Mouse (Mus musculus) adrenal gland, postnatal 14 days (tissue): ENCODE data around the gene Dot1l. TPM values are rescaled to one million over a fixed set of nuclear protein-coding genes. Genes with fewer than 3 reads are reported as not detected.

Experiments
- DNase-seq: peaks from one replicate; pipeline ENCODE4 v3.0.0; 2021; ENCODE audit warnings: mixed read lengths
- microRNA-seq, 2 experiments: library from miRNA; unstranded; fragments of <30 nt; microRNA quantifications; one replicate each; pipeline ENCODE4 v1.2.0; 2021
- total RNA-seq: library from RNA; stranded (reverse); gene quantifications from 2 replicates; pipeline ENCODE4 v1.2.3, GENCODE M21; 2021

Gene Dot1l
- total RNA-seq, 1 experiment from 2014 or later = 90.7 TPM

DNA sequence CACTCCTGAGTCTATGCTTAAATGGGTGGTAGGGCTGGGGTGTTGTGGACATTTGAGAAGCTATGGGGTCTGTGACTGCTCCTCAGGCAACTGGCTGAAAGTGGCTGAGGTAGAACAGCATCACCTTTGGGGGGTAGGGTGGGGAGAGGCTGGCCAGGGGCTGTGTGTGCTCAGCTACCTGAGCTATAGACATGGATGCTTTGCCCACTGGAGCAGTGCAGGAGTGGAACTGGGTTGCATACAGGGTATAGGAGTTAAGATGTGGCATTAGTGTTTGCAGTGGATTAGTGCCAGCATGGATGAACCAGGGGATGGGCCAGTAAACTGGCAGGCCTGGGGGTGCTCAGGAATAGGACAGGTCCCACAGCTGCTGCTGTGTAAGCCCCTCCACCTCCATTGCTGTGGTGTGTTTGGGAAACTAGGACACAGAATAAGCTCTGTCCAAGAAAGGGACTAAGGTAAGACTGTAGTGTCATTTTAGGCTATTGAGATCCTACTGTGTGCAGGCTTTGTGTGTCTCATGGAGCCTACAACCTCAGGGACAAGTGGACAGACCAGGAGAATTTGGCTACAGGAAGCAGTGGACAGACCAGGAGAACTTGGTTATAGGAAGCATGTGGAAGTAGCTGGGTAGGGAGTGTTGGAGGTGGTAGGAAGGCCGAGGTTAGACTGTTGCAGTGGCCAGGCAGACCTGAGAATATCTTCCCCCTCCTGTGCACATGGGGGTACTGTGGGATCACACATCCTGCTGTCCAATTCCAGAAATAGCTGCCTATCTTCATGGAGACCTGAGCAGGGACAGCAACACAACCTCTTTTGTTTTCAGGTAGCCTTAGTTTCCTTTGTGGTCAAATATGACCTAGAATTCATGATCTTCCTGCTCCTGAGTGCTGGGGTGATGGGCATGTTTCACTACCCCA, 74.6 kb downstream of the Dot1l start:
- DNase-seq = no peak

DNA sequence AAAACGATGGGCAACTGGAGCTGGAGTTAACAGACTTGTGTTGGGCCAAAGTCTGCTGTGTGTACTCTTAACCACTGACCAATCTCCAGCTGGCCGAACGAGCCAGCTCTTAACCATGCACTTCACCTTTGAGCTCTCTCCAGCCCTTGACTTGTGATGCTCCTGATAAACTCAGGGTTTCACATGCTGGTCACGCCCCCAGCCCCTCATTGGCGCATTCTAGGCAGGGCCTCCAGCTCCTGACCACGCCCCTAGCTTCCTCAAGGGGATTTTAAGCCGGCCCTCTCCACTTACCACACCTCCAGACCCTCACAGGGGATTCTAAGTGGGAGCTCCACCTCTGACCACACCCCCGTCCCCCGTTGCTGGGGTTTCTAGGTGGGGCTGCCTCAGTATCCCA, 76.1 kb downstream of the Dot1l start:
- DNase-seq = peak; percentile 85

DNA sequence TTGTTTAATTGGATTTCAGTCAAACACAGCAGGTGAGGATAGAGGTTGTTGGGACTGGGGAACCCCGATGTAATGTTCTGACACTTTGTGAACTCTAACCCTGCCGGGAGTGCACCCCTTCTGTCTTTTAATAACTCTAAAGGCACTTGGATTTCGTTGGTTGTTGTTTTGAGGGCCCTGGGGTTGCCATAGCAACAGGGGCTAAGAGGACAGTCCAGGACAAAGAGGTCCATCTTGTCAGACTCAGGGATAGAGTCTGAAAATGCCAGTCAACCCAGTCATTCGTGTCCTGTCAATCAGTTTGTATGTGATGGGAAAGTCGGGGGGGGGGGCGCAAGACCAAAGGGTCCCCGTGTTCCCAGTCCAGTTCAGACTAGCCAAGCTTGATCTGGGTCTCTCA, 77.8 kb downstream of the Dot1l start:
- no peak for DNase-seq

DNA sequence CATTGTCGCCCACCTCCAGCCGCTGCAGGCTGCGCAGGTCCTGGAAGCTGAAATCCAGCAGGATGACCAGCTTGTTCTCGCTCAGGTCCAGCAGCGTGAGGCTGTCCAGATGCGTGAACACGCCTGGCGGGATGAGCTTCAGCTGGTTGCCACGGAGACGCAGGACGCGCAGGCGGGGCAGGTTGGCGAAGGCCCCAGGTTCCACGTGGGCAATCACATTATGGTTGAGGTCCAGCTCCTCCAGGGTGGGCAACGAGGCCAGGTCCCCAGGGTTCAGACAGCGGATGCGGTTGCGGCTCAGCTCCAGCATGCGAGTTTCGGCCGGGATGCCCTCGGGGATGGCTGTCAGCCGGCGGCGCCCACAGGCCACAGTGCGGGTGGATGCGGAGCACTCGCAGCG, 80.6 kb downstream of the Dot1l start:
- no peak for DNase-seq

DNA sequence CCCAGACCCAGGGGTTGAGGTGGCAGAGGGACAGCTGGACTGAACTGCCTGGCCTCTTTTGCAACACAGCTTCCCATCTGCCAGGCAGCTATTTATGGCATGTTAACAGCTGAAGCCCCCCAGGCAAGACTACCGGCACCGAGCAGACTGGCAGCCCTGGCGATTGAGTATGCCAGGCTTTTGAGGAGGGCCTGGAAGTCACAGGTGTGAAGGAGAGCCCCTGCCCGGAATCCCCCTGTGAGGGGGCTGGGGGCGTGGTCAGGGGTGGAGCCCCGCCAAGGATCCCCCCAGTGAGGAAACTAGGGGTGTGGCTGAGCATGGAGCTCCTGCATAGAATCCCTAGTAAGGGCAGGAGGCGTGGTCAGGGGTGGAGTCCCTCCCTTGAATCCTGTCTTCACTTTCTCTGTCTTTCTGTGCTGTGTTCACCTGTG, 82.0 kb downstream of the Dot1l start:
- DNase-seq = no peak

DNA sequence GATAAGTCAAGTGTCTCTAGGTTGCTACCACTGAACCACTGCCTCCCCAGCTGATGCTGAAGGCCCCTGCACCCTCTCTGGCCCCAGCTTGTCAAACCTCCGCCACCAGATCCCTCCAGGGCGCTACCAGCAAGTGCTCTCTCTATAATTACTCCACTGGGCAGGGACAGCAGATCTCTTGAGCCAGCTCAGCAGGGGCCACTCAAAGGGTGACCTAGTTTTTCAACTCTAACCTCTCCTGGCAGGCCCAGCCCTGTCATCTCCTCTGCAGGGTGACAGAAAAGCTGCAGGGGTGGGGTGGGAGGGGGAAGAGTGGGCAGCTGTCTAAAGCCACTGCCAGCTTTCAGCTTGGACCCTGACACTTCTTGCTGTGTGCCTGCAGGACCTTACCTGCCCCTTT, 82.8 kb downstream of the Dot1l start:
- DNase-seq = peak; percentile 28

DNA sequence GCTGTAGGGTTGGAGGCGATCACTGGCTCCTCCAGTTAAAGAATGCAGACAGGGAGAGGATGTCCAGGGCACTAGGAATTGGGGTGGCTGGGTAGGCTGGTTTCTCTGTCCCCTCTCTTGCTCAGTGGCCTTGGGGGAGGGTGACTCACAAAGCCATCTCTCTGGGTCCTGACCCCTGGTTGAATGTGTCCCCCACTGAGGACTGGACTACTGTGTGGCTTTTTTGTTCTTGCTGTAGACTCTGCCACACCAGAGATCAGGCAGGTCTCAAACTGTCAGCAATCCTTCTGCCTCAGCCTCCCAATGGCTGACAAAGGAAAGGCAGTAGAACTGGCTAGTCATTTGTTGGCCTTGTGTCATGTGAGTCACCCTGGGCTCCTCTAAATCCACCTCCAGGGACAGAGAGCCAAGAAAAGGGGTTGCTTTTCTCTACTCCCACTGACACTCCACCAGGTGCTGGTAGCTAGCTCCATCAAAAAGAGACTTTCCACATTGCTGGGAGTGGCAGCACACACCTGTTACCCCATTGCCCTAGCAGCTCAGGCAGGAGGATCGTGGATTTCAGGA, 83.4 kb downstream of the Dot1l start:
- DNase-seq = peak; percentile 55

DNA sequence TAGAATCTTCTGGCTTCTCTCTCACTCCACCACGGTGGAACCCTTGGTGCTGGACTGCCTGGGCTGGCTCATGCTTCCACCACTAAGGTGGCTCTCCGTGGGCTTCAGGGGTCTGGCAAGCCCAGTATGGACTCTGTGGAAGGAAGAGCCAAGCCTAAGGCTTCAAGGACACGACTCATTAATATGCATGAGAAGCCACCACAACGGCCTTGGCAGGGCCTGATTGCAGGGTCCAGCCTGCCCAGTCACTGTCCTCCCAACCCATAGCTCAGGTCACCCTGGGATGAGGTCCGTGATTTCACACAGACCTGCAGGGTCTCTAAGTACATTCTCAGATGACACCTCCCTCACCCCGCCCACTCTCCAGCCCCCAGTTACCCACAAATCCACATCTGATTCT, 84.8 kb downstream of the Dot1l start:
- DNase-seq = peak; percentile 23

DNA sequence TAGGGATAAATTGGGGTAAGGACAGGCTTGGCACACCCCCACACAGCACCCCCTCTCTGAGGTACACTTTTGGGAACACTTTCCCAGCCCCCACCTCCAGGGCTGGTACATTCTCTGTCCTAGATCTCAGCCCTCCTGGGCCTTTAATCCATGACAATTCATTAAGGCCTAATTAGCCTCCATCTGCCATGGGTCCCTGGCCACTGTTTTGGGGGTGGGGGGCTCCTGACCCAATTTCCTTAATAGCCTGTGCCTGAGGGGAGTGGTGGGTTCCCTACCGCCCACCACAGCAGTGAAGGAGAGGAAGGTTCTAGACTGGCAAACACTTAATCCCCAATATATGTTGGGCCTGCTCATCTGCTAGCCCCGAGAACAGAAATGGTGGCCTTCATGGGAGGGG, 86.7 kb downstream of the Dot1l start:
- DNase-seq = no peak

DNA sequence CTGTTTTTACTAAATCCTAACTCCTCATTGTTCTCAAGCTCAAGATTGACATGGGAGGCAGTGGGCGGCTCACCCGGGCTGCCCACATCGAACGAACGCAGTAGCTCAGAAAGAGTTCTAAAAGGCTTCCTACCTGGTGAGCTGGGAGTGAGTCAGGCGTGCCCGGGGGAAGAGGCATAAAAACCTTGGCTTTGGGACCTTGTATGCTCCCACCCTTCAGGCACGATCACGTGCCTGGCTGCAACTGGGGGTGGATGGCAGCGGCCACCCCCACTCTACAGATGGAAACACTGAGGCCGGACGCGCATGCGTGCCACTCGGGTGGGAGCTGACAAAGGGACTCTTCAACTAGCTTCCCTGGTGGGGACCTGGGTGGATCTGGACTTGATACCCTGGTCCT, 87.3 kb downstream of the Dot1l start:
- no peak for DNase-seq

DNA sequence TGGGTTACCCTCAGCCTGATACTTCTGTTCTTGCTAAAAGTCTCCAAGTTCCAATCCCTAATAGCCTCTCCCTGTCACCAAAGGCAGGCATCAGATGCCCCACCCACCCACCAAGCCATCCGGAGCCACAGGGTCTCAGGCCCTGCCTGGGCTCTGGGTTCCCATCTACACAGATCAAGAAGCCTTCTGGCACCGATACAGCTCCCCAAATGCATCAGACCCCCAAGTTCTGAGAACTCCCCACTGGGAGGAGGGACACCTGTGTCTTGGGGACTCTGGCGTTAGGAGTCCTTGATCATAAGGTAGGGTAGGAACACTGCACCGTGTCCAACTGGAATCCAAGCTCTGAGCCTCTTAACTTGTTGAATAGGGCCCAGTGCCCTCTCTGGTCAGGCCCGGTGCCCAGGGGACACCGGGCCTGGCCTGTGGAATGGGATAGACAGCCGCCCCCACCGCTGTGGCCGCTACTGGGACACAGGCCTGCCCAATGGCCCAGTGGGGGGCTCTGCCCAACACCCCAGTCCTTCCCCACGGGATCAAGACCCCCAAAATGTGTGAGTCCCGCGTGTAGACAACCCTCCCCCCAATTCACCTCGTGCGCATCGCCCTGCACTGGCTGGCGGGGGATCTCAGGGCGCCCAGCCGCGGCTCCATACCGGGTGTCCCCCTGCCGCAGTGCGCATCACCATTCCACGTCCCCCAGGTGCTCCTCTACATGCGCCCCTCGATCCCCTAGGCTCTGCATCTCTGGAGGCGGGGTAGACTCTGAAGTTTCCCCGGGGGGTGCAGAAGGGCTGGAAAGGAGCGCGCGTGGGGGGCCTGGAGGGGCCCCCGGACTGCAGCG, 88.3 kb downstream of the Dot1l start:
- DNase-seq = no peak

DNA sequence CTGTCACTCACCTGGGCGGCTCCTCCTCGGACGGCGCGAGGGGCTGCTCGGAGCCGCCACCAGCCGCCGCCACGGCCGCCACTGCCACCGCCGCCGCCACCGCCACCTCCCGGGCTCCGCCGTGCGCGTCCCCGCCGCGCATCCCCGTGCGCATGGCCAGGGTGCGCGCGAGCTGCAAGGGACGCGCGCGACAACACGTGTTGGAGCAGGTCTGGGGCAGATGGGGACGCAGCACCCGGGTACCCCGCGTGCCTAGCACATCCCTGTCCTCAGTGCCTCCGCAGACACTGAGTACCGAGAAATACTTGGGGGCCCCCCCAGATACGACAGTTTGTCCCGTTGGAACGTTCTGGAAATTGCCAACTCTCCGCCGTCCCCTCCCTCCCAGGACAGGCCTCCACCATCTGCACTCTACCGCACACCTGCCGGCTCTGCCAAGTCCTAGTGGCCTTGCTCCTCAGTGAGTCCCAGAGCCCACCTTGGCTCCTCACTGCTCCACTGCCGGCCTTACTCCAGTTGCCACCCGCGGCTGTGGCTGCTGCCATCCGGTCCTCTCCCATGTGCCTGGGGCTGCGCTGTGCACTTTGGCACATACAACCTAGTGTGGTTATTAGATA, 89.0 kb downstream of the Dot1l start, which contains the start of gene Lingo3:
Lingo3 (minus strand) TSS at position 109 of the 617 bp plus-strand sequence.
- DNase-seq = peak; percentile 73

Small RNA genes lying within 50 kb of the gene (microRNA-seq; reads per million reads assigned to microRNA genes)
- gene Mir1982 = 1.3 to 2.3 reads per million in 2 experiments

Other genes starting within 250 kb of the Dot1l start
- 0.19 TPM in 2 replicates for gene Atp8b3, start 216.1 kb upstream of the Dot1l start, total RNA-seq
- gene Rexo1, start 193.6 kb upstream of the Dot1l start, total RNA-seq = 40.9 and 46.4 TPM in 2 replicates
- gene Klf16, start 177.9 kb upstream of the Dot1l start, total RNA-seq = 10.1 and 11.6 TPM in 2 replicates
- gene Abhd17a, start 164.9 kb upstream of the Dot1l start, total RNA-seq = 97.7 and 98.7 TPM in 2 replicates
- gene Scamp4, start 152.3 kb upstream of the Dot1l start, total RNA-seq = 44.2 and 50.5 TPM in 2 replicates
- 3.1 and 4.9 TPM in 2 replicates for gene Adat3, start 152.3 kb upstream of the Dot1l start, total RNA-seq
- 1.6 and 2.5 TPM in 2 replicates for gene Gm49322, start 149.2 kb upstream of the Dot1l start, total RNA-seq
- 105 and 108 TPM in 2 replicates for gene Csnk1g2, start 132.4 kb upstream of the Dot1l start, total RNA-seq
- 53.5 and 58.0 TPM in 2 replicates for gene Btbd2, start 98.1 kb upstream of the Dot1l start, total RNA-seq
- 224 and 226 TPM in 2 replicates for gene Mknk2, start 77.1 kb upstream of the Dot1l start, total RNA-seq
- gene Mob3a, start 53.2 kb upstream of the Dot1l start, total RNA-seq = 12.8 and 24.1 TPM in 2 replicates
- 12.1 and 12.6 TPM in 2 replicates for gene Izumo4, start 53.0 kb upstream of the Dot1l start, total RNA-seq
- gene Ap3d1, start 12.9 kb upstream of the Dot1l start, total RNA-seq = 80.3 and 85.6 TPM in 2 replicates
- gene Sf3a2, start 43.0 kb downstream of the Dot1l start, total RNA-seq = 47.6 and 52.2 TPM in 2 replicates
- gene Plekhj1, start 43.4 kb downstream of the Dot1l start, total RNA-seq = 59.5 and 71.1 TPM in 2 replicates
- 0.74 and 0.94 TPM in 2 replicates for gene Amh, start 50.0 kb downstream of the Dot1l start, total RNA-seq
- 2.8 and 3.1 TPM in 2 replicates for gene Jsrp1, start 58.3 kb downstream of the Dot1l start, total RNA-seq
- 734 and 741 TPM in 2 replicates for gene Oaz1, start 71.5 kb downstream of the Dot1l start, total RNA-seq
- gene Lingo3, start 88.8 kb downstream of the Dot1l start, total RNA-seq = 1.0 and 1.2 TPM in 2 replicates
- gene Lsm7, start 100.0 kb downstream of the Dot1l start, total RNA-seq = 35.1 and 43.3 TPM in 2 replicates
- 30.5 and 33.0 TPM in 2 replicates for gene Sppl2b, start 100.1 kb downstream of the Dot1l start, total RNA-seq
- gene Tmprss9, start 116.6 kb downstream of the Dot1l start, total RNA-seq = 0.11 TPM in 1 of 2 replicates, not detected in the other
- 252 and 257 TPM in 2 replicates for gene Timm13, start 145.8 kb downstream of the Dot1l start, total RNA-seq
- gene Lmnb2, start 163.0 kb downstream of the Dot1l start, total RNA-seq = 14.9 and 15.8 TPM in 2 replicates
- 29.8 and 91.3 TPM in 2 replicates for gene Gadd45b, start 174.9 kb downstream of the Dot1l start, total RNA-seq